Mouse (Mus musculus): ENCODE measurements at regions not wholly inside any gene's neighbourhood (a gene's known extent, or its start where the extent isn't known, plus 50 kb on each side); places are given as distances from the start of the nearest gene placed in this dataset.

DNA sequence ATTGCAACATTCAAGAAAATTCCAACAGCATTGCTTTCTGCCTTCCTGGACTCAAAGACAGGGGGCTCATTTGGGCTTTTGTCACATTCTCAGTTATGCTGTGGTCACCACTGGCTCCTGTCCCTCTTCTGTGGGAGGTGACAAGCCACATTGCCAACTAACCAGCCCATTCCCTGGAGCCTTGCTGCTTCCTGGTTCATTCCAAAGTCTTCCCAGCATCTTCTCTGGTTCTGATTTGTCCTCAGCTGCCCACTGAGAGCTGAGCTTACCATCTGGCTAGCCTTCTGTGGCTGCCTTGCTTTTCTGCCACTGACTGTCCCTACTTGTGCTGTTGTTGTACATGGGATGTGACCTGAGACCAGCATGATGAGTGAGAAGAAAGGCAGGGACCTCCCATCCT is 111.0 kb downstream of the Cxcl12 start:
- no peak for DNase-seq (ENCODE audit: low spot score)

GRCm38 (mm10) chr6:117279786-117280411 is 111.6 kb downstream of the Cxcl12 start:
- DNase-seq (ENCODE audit: low spot score): peak; percentile 12

GRCm38 (mm10) chr6:117280911-117281310 is 112.6 kb downstream of the Cxcl12 start:
- DNase-seq (ENCODE audit: low spot score): no peak

DNA sequence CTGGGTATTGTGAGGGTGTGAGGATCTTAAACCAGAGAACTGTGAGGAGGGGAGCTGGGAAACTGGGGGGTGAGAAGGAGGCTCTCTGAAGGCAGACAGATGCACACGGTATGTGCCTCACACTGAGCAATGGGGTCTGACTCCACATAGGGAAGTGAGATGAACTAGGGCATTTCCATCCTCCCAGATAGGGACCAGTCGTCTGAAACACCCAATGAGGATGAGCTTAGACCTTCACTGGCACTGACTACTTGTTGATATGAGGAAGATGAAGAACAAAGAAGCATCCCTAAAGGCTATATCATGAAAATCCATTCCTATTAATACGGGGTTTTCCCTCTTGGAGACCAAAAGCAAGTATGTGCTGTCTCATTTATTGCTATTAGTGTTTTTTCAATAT is 115.3 kb downstream of the Cxcl12 start:
- no peak for DNase-seq (ENCODE audit: low spot score)

DNA sequence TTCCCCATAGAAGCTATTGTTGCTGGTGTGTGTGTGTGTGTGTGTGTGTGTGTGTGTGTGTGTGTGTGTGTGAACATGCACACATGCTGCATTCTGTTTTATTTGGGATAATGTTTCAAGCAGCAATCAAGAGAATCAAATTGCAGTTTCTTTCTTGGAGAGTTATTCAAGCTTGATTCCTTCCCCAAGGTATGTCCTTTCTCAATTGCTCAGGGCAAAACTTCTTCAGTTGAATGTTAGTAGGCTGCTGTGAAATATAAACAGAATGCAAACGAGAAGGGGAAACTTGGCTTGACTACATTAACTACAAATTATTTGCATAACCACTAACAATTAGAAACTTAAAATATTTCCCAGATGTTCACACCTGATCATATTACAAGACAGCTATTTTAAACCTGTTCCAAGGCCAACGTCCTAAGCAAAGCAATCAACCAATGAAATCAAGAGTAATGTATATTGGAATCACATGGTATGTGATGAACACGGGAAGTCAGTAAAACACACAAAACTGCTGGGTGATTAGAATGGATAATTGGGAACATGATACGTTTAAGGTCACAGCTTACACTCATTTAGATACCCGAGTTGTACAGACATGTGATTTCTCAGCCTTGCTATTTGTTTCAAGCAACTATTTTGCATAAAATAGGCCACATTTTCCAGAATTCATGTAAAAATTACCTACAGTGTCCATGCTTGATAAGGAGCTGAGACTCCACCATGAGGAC is 116.2 kb downstream of the Cxcl12 start:
- DNase-seq (ENCODE audit: low spot score): no peak

GRCm38 (mm10) chr6:117287396-117287795 is 119.1 kb downstream of the Cxcl12 start:
- DNase-seq (ENCODE audit: low spot score): no peak

- no peak for DNase-seq (ENCODE audit: low spot score)
Measured at GRCm38 (mm10) chr6:117293780-117294465, 125.6 kb downstream of the Cxcl12 start.

DNA sequence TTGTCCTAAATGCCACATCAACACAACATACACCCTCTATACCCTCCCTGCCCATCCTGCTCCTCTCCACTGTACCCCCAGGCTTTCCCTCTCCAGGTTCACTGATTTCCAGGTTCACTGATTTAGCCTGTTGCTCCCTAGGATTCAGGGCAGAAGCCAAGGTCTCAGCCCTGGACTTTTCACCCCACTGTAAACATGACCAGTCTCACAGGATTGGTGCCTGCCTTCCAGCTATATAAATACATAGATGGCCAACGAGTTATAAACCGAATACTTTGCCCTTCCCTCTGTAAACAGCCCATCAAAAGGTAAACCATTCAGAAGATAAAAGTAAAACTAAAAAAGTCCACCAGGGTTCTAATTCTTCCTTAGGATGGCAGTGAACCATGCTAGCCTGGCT is 129.6 kb downstream of the Cxcl12 start:
- no peak for DNase-seq (ENCODE audit: low spot score)

DNA sequence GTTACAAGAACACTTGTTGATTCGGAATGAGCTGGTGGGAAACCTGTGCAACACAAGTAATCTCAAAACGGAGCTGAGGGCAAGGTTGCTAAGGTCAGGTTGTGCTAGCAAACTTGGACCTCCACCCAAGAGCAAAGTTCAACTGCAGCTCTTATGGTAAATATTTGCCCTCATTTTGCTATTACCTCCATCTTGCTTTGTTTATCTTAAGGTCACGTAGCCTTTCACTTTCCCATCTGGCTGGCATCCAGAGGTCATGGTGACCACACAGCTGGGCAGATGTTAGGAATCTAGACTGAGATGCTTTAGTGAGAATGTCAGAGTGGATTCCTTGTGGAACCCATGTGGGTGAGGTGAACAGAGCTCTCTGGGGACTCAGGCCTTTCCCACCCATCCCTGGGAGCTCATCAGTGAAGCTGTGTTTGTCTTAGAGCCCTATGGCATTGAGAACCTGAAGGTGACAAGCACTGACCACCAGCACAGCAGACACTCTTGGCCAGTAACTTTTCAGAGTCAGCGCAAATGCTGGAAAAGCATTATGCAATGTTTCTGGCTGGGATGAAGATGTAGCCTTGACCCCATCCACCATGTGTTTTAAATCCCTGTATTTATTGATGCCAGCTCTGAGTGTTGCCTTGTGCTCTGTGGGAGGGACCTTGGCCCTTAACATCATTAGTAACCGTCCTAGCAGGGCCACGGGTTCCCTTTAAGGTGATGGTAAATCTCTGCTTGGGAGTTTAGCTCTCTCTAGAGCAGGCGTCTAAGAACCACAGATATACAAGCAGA is 131.4 kb downstream of the Cxcl12 start:
- DNase-seq (ENCODE audit: low spot score): no peak

DNA sequence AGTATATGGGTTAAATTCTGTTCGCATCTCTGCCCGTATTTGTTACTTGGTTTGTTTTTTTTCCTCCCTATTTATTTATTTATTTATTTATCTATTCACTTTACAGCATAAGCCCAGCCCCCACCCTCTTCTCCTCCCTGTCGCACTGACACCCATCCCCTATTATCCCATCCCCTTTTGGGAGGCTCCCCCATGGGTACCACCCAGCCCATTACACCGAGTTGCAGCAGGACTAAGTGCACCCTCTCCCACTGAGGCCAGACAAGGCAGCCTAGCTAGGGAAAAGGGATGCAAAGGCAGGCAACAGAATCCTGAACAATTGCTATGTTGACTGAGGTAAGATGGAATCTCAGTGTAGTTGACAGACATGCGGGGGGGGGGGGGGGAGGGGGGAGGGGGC is 135.0 kb downstream of the Cxcl12 start:
- DNase-seq (ENCODE audit: low spot score): no peak

DNA sequence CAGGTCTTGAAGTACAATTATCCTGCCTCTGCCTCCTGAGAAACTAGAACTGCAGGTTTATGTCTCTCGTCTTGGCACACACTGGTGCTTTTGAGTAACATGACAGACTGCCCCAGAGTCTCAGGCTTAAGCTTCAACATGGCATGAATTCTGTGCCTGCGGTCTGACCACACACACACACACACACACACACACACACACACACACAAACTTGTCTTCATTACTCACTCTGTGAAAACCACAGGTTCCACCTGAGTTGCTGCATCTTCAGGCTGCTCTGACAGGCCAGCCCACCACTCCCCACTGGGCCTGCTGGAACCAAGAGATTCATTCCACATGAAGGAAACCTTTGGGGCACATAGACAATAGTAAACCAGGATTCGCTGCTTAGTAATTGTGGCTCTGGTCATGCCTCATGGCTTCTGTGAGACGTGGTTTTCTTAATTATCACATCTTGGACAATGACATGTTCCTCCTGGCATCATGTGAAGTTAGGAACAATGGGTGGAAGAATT is 137.5 kb downstream of the Cxcl12 start:
- DNase-seq (ENCODE audit: low spot score): no peak

DNA sequence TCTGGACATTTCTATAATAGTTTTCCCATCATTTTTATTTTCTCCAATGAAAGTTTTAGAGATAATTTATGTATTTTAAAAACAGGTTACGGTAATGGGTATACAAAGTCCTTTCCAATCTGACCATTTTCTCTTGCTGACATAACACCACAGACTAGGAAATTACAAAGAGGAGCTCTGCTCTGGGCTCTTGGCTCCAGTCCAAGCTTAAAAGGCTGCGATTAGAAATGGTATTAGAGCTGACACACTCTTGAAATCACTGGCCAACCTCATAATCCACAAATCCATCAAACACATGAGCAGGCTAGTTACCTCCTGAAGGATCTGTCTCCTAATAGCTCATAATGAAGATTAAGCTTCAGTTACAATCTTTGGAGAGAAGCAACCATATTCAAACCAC is 140.3 kb downstream of the Cxcl12 start:
- no peak for DNase-seq (ENCODE audit: low spot score)

- DNase-seq (ENCODE audit: low spot score): no peak
Measured at GRCm38 (mm10) chr6:117312891-117313781, 144.8 kb downstream of the Cxcl12 start.

- DNase-seq (ENCODE audit: low spot score): no peak
Measured at GRCm38 (mm10) chr6:117313944-117314566, 145.7 kb downstream of the Cxcl12 start.

DNA sequence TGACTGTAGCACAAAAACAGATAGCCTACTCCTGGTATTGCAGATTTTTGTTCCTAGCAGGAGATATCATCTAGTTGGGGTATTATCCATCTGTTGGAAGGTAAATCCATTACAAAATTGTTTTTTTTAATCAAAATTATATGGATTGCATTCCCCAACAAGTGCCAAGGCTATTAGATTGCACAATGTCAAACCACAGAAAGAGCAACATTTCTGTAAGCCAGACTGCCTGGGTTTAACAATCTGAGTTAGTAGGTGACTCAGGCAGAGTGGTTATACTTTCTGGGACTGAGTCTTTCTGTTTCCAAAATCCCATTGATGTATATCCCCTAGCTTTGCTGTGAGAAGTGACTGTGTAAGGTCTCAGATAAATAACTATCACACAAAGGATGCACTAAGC is 155.0 kb downstream of the Cxcl12 start:
- DNase-seq (ENCODE audit: low spot score): no peak

- no peak for DNase-seq (ENCODE audit: low spot score)
Measured at GRCm38 (mm10) chr6:117323850-117324249, 155.5 kb downstream of the Cxcl12 start.

- DNase-seq (ENCODE audit: low spot score): peak; percentile 24
Measured at GRCm38 (mm10) chr6:117326835-117327775, 158.8 kb downstream of the Cxcl12 start.

DNA sequence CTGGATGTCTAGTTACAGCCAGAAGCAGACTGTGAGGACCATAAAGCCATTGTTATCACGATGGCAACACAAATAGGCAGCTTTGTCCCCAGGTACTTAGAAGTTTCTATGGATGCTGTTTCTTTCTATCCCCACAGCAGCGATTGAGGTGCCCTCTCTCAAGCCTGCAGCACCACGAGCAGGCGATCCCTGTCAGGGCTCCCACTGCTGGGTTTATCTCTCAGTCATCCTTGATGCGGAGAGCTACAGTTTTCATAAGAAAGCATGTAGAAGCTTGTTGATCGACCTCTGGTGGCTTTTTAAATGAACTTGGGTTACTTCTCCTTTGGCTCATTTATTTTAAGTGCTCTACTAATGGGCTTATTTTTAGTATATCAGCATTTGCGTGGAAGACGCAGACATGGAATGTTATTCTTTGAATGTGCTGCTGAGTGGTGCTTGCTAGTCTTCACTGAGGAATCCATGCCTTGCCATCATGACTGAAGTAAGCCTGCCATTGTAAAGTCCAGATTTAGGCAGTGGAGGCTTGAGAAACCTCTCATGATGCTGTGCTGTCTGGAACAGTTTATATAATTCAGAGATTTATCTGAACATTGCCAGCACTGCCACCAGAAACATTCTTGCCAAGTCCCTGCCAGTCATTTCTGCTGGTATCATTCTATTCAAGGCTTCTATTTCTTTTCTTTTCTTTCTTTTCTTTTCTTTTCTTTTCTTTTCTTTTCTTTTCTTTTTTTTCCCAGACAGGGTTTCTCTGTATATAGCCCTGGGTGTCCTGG is 161.0 kb downstream of the Cxcl12 start:
- DNase-seq (ENCODE audit: low spot score): no peak

- DNase-seq (ENCODE audit: low spot score): no peak
Measured at GRCm38 (mm10) chr6:117330198-117330597, 161.9 kb downstream of the Cxcl12 start.

Data from retina, embryonic 14.5 days (tissue).